Mouse (Mus musculus) midbrain, embryonic 11.5 days (tissue): Measurements from ENCODE around the gene Gm42688. TPM values are rescaled to one million over a fixed set of nuclear protein-coding genes. Genes with fewer than 3 reads are reported as not detected.
A peak's percentile ranks its signal among the peaks of the same experiment; 100 is the strongest.

Experiments used
- ATAC-seq: fragments of 200-750 bp; cut with Nextera tagmentation; 2 replicates; pipeline ENCODE4 v1.8.0; 2017; ENCODE audit warnings: moderate TSS enrichment, moderate library complexity; ENCODE audit not compliant: low FRiP score
- DNase-seq: peaks from one replicate; pipeline ENCODE4 v3.0.0; 2015; ENCODE audit warnings: low spot score; ENCODE audit errors: missing footprints
- H3K27ac ChIP-seq: fragments of 300-500 bp; sonication (generic); 2 replicates; pipeline ENCODE4 v1.5.1; 2014; ENCODE audit warnings: low read depth, low read length
- H3K27me3 ChIP-seq: fragments of 300-500 bp; sonication (generic); 2 replicates; pipeline ENCODE4 v1.6.1; 2014; ENCODE audit warnings: mild to moderate bottlenecking, low read length, moderate library complexity, mixed read lengths; ENCODE audit not compliant: control insufficient read depth, insufficient read depth
- H3K36me3 ChIP-seq: fragments of 300-500 bp; sonication (generic); 2 replicates; pipeline ENCODE4 v1.6.1; 2014; ENCODE audit warnings: mild to moderate bottlenecking, low read length, moderate library complexity, mixed read lengths; ENCODE audit not compliant: control insufficient read depth, insufficient read depth
- H3K4me1 ChIP-seq: fragments of 300-500 bp; sonication (generic); 2 replicates; pipeline ENCODE4 v1.6.1; 2014; ENCODE audit warnings: low read length; ENCODE audit not compliant: control insufficient read depth, insufficient read depth
- H3K4me2 ChIP-seq: fragments of 300-500 bp; sonication (generic); 2 replicates; pipeline ENCODE4 v1.6.1; 2014; ENCODE audit warnings: mild to moderate bottlenecking, moderate library complexity
- H3K4me3 ChIP-seq: fragments of 300-500 bp; sonication (generic); 2 replicates; pipeline ENCODE4 v1.5.1; 2014; ENCODE audit warnings: low read depth, low read length
- H3K9ac ChIP-seq: fragments of 300-500 bp; sonication (generic); 2 replicates; pipeline ENCODE4 v1.6.1; 2014; ENCODE audit warnings: low read length
- H3K9me3 ChIP-seq: fragments of 300-500 bp; sonication (generic); 2 replicates; pipeline ENCODE4 v1.6.1; 2016; ENCODE audit warnings: low read length; ENCODE audit not compliant: control insufficient read depth
- WGBS: fragments of 180-500 bp; shearing (Covaris S2); extraction: QIAGEN DNeasy Blood & Tissue Kit; methylation state at CpG from one replicate; pipeline ENCODE4 v1.1.7; 2014; 5-methylcytosine and 5-hydroxymethylcytosine counted together
- polyA plus RNA-seq: library from polyadenylated mRNA; unstranded; fragments of >200 nt; fragmentation: Nextera tagmentation; extraction: Ambion mirVana; gene quantifications from 2 replicates; pipeline ENCODE4 v1.2.1, GENCODE M21; 2014

Gene Gm42688
- polyA plus RNA-seq, 1 experiment from 2014 or later = 2.3 TPM

GRCm38 (mm10) chr6:83068221-83068620, 33.2 kb upstream of the Gm42688 start:
- no peak for ATAC-seq
- H3K27ac ChIP-seq = no peak overlapping the region
- no peak for DNase-seq
- H3K4me3 ChIP-seq = no peak overlapping the region
- H3K36me3 ChIP-seq = no peaks in the 10 kb centered on the region
- peaks cover 96% of the 10 kb centered on the region for H3K27me3 ChIP-seq
- no peaks in the 10 kb centered on the region for H3K9me3 ChIP-seq
- H3K4me1 ChIP-seq = peaks cover 15% of the 10 kb centered on the region
- H3K4me2 ChIP-seq = no peak overlapping the region
- H3K9ac ChIP-seq = no peak overlapping the region
- WGBS = 2% methylated on average over 8 of the region's 8 CpGs

DNA sequence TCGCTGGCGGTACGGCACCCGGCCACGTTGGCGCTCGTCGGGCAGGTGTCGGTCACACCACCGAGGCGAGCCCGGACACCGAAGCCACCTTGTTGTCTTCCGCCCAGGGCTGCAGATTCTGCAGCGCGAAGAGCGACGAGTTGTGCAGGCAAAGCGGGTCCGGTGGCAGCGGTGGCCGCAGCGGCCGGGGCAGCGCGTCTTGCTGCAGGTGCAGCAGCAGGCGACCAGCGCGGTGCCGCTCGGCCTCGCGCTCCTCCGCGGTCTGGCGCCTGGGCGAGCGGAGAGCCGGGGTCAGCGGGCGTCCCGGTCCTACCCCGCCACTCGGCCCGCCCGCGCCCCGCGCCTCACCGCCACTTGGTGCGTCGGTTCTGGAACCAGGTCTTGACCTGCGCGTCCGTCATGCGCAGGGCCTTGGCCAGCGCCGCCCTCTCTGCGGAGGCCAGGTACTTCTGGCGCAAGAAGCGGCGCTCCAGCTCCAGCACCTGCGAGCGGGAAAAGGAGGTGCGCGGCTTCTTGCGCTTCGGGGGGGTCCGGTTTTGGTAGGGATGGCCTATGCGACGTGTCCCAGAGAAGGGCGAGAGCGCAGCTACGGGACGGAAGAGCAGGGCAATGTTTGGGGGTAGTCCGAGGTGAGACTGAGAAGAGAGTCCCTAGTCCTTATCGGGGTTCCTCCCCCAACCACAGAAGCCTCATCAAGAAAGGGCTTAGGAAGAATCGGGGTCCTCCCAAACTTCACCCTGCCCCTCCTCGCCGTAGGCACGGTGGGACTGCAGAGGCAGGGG, 32.5 kb upstream of the Gm42688 start:
- H3K36me3 ChIP-seq = no peaks in the 10 kb centered on the region
- WGBS = under 1% methylated on average over 81 of the region's 81 CpGs
- H3K9ac ChIP-seq = no peak overlapping the region
- peak overlapping the region; percentile 14; the same call in 1 of the 2 replicates for H3K4me3 ChIP-seq
- peaks cover 95% of the 10 kb centered on the region for H3K27me3 ChIP-seq
- no peak overlapping the region for H3K27ac ChIP-seq
- peak overlapping the region; percentile 20; the same call in 1 of the 2 replicates for H3K4me2 ChIP-seq
- ATAC-seq (no peak), DNase-seq (peak; percentile 95)
- no peaks in the 10 kb centered on the region for H3K9me3 ChIP-seq
- H3K4me1 ChIP-seq = peaks cover 15% of the 10 kb centered on the region

GRCm38 (mm10) chr6:83069488-83070246, 31.8 kb upstream of the Gm42688 start:
- ATAC-seq (peak; percentile 38; the same call in 1 of the 2 replicates), DNase-seq (peak; percentile 94)
- peak overlapping the region; percentile 16 for H3K4me3 ChIP-seq
- peak overlapping the region; percentile 12; the same call in 1 of the 2 replicates for H3K4me2 ChIP-seq
- peaks cover 95% of the 10 kb centered on the region for H3K27me3 ChIP-seq
- no peaks in the 10 kb centered on the region for H3K36me3 ChIP-seq
- 1% methylated on average over 61 of the region's 69 CpGs for WGBS
- H3K27ac ChIP-seq = no peak overlapping the region
- H3K9me3 ChIP-seq = no peaks in the 10 kb centered on the region
- H3K4me1 ChIP-seq = peaks cover 15% of the 10 kb centered on the region
- H3K9ac ChIP-seq = no peak overlapping the region

- Histone ChIP-seq H3K27me3 (peaks cover 93% of the 10 kb centered on the region), H3K4me3 (peak within 1 kb of the TSS; percentile 16), H3K9me3 (no peaks in the 10 kb centered on the region), H3K27ac (no peak within 1 kb of the TSS), H3K4me2 (peak within 1 kb of the TSS; percentile 12), H3K9ac (no peak within 1 kb of the TSS), H3K4me1 (peaks cover 15% of the 10 kb centered on the region), H3K36me3 (no peaks in the 10 kb centered on the region)
- DNase-seq (no peak), ATAC-seq (no peak)
- 3% methylated on average over 9 of the region's 10 CpGs for WGBS
These were observed 31.3 kb upstream of the Gm42688 start, which contains the start of gene Tlx2 for GRCm38 (mm10) chr6:83070247-83070310. Gene Tlx2 (minus strand): TSS chr6:83070293.

GRCm38 (mm10) chr6:83070311-83071219, 30.9 kb upstream of the Gm42688 start:
- peak overlapping the region; percentile 12 for H3K4me2 ChIP-seq
- H3K9ac ChIP-seq = no peak overlapping the region
- ATAC-seq = peak; percentile 55
- peak overlapping the region; percentile 16 for H3K4me3 ChIP-seq
- H3K27me3 ChIP-seq = peaks cover 91% of the 10 kb centered on the region
- no peaks in the 10 kb centered on the region for H3K9me3 ChIP-seq
- H3K36me3 ChIP-seq = no peaks in the 10 kb centered on the region
- peaks cover 15% of the 10 kb centered on the region for H3K4me1 ChIP-seq
- peak; percentile 98 for DNase-seq
- H3K27ac ChIP-seq = no peak overlapping the region
- under 1% methylated on average over 57 of the region's 58 CpGs for WGBS

DNA sequence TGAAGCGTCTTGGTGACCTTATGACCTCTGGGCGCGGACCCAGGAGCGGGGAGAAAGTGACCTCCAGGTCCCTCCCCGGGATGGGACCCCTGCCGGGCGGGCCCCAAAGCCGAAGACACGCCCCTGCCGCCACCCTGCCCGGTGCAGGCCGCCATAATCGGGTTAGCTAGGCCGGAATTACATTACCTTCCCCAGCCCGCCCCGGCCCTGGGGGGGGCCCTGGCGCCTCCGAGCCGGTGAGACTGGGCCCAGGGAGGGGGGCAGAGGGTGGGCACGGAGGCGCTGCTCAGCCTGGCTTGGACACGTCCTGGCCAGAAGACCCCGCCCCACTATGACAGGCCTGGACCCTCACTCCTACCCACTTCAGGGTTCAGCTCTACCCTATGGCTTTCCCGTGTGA, 30.2 kb upstream of the Gm42688 start:
- Histone ChIP-seq H3K36me3 (no peaks in the 10 kb centered on the region), H3K9ac (no peak overlapping the region), H3K27ac (no peak overlapping the region), H3K4me1 (peaks cover 15% of the 10 kb centered on the region), H3K4me3 (no peak overlapping the region), H3K4me2 (no peak overlapping the region), H3K9me3 (no peaks in the 10 kb centered on the region), H3K27me3 (peaks cover 91% of the 10 kb centered on the region)
- ATAC-seq (peak; percentile 41), DNase-seq (no peak)
- WGBS = 0% methylated on average over 20 of the region's 24 CpGs

DNA sequence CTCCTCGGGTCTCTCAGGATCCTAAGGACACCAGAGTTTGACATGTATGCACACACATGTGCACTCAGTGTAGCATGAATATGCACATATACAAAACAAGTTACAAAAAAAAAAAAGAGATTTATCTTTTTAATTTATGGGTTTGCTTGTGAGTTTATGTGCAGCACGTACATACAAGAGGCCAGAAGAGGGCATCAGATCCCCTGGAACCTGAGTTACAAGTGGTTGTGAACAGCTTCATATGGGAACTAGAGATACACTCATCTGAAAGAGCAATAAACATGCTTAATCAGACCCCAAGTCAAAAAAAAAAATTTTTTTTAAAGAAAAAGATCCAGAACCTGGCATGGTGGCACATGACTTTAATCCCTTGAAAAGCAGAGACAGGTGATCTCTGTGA, 26.4 kb upstream of the Gm42688 start:
- no peak overlapping the region for H3K27ac ChIP-seq
- peaks cover 63% of the 10 kb centered on the region for H3K27me3 ChIP-seq
- H3K9me3 ChIP-seq = no peaks in the 10 kb centered on the region
- H3K4me3 ChIP-seq = no peak overlapping the region
- 15% methylated on average over 2 of the region's 2 CpGs for WGBS
- H3K4me1 ChIP-seq = peaks cover 23% of the 10 kb centered on the region
- no peak overlapping the region for H3K4me2 ChIP-seq
- no peak overlapping the region for H3K9ac ChIP-seq
- no peaks in the 10 kb centered on the region for H3K36me3 ChIP-seq
- no peak for DNase-seq
- ATAC-seq = no peak

DNA sequence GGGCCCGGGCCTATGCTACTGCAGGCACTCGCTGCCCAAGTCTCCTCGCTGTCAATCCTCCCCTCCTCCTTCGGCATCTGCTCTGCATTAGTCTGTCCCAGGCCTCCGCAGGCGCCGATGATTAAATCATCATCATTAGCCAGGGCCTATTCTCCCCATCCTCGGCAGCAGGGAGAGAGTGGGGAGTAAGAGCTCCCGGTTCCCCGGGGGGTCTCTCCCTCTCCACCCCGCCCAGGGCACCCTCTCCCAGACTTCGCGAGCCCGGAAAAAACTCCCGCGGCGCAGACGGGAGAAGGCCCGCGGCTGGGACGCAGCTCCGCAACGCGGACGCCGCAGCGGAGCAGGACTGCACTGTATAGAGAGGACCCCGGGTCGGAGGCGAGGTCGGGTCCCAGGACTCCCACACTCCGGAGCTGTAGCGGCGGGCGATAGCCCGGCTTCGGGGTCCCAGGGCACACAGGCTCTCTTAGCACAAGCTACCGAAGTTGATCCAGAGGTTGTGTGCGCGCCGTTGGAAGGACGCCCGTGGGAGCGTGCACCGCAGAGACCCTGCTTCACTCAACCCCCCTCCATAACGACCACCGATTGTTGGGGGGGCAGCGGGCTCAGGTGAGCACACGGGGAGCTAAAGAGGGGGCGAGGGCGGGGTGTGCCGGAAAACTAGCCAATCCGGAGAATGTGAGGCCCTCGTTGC, 23.6 kb upstream of the Gm42688 start, which contains the start of gene Pcgf1:
Gene Pcgf1 (plus strand): TSS at position 240 of the 694 bp plus-strand sequence.
- peaks cover 11% of the 10 kb centered on the region for H3K4me1 ChIP-seq
- under 1% methylated on average over 54 of the region's 54 CpGs for WGBS
- peaks cover 38% of the 10 kb centered on the region for H3K27me3 ChIP-seq
- peak within 1 kb of the TSS; percentile 80 for H3K9ac ChIP-seq
- H3K4me3 ChIP-seq = peak within 1 kb of the TSS; percentile 76
- peak; percentile 82 for ATAC-seq
- H3K27ac ChIP-seq = peak within 1 kb of the TSS; percentile 61; the same call in 1 of the 2 replicates
- H3K9me3 ChIP-seq = no peaks in the 10 kb centered on the region
- no peak for DNase-seq
- H3K36me3 ChIP-seq = peaks cover 5% of the 10 kb centered on the region; the same call in 1 of the 2 replicates
- H3K4me2 ChIP-seq = peak within 1 kb of the TSS; percentile 80
